Mouse (Mus musculus): ENCODE results near the gene Spag9.
"Not testable (repeated sequence)": the region's sequence is repeated elsewhere in the genome, so short reads cannot be mapped to it uniquely, and the experiment has no call there.

Gene Spag9

DNA sequence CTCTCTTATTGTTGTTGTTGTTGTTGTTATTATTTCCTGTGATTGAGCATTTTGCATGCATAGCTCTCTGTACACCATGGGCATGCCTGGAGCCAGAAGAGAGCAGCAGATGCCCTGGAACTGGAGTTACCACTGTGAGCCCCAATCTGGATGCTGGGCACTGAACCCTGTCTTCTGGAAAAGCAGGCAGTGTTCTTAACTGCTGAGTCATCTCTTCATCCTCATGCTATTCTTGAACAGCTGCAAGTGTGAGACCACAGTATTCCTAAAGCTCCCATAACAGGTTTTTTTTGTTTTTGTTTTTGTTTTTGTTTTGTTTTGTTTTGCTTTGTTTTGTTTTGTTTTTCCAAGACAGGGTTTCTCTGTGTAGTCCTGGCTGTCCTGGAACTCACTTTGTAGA lies 9.6 kb upstream of the Spag9 start:
- DNase-seq (ENCODE audit: low spot score) = no peak

DNA sequence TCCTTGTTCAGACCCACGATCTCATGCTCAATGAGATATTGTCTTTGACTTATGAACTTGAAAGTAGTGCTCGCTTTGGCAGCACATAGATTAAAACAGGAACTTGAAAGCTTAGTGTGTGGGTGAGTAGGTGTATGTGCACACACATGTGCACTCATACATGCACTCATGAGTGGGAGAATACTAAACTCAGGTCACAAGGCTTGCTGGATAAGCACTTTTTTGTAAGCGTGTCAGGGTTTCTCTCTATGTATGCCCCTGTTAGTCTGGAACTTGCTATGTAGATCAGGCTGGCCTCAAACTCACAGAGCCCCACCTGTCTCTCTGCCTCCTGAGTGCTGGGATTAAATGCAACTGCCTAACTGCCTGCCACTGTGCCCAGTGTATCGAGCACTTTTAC lies 8.9 kb upstream of the Spag9 start:
- DNase-seq (ENCODE audit: low spot score) = no peak

DNA sequence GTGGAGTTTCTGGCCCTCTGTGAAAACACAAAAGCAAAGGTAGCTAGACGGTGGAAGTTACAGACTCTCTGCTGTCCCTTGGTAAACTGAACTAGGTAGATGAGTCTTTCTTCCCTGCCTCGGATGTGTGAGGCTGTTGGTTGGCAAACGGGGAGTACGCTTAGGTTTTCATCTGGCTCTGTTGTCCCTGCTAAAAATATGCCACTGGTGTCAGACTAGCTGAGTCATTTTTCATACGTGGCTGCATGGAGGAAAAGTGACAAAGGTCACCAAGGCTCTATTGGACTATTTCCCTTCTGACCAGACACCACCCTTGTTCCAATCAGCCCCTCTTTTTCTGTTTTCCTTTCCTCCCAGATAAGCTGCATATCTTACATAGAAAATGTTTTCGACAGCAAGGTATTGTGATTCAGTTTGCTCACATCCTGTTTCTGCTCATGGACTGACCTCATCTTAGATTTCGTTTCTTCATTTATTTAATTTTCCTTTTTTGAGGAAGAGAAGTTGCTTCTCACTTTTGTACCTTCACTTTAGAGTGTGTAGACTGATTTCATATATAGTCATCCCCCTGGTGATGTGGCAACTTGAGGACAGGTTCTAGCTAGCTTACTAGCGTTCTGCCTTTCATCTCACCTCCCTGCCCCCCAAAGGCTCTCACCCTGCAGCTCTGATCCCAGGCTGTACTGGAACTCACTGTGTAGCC lies 8.1 kb upstream of the Spag9 start:
- DNase-seq (ENCODE audit: low spot score) = no peak

DNA sequence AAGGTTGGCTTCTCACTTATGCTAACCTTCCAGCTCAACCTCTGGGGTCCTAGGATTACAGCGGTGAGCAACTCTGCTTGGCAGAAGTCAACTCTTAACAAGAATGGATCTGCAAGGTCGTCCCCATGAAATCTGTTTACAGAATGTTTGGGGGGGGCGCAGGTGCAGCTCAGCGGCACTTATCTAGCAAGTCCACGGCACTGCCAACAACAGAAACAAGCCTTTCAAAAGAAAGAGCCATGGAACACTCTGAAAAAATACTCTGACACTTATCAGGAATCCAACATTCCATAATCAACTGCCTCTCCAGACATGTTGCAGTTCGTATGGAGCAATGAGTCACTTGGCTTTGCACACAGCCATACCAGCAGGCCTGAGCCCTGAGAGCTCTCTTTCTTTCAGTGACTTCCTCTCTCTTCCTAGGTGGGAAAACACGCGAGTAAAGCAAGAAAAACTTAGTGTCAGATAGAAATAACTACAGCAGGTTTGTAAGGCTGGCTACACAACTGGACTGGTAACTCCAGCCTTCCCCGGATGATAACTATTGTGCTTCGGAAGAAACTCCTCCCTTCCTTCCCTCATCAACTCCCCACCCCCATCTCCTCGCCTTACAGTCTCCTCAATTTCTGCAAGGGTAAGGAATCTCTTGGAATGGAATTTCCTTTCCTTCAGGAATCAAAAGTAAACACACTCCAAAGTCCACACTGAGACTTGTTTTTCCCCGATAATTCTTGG lies 7.4 kb upstream of the Spag9 start:
- DNase-seq (ENCODE audit: low spot score) = no peak

DNA sequence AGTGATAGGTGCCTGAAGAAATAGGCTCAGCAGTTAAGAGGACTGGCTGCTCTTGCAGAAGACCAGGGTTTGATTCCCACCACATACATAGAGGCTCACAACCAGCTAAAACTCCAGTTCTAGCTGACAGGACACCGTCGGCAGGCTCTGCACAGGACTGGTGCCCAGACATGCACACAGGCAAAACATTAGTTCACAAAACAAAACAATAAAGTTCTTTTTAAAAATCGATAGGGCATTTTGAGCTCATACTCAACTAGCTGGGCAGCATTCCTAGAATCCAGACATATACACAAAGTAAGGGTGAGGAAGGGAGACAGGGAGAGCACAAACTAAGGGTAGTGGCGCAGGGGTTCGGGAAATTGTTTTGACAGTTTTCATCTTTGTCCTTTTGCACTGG lies 1.4 kb upstream of the Spag9 start:
- peak; percentile 7 for DNase-seq (ENCODE audit: low spot score)

DNA sequence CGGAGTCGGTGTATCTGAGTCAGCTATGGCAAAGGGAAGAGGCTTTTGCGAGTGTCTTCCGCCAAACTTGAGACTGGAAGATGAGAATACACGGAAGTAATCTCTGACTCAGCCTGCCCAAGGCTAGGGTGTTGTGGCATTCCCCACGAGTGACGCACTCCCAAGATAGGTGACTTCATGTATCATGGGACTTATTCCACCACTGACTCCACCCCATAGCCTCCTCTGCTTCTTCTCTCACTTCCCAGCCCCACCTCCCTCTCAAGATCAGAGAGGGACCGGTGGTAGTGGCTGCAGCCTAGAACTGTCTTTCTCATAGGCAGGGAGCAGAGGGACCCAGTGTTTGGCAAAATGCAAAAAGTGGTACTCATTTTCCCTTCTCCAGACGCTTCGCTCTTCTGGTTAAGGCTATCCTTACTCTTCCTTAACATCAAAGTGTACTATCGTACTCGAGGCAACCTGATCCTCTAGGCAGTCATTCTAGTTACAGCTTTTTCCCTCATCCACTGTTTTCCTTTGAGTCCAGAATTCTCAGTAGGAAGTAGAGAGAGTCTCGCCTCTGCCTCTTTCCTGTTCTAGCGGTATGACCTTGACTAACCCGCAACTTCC lies 676 bp upstream of the Spag9 start:
- peak; percentile 84 for DNase-seq (ENCODE audit: low spot score)

DNA sequence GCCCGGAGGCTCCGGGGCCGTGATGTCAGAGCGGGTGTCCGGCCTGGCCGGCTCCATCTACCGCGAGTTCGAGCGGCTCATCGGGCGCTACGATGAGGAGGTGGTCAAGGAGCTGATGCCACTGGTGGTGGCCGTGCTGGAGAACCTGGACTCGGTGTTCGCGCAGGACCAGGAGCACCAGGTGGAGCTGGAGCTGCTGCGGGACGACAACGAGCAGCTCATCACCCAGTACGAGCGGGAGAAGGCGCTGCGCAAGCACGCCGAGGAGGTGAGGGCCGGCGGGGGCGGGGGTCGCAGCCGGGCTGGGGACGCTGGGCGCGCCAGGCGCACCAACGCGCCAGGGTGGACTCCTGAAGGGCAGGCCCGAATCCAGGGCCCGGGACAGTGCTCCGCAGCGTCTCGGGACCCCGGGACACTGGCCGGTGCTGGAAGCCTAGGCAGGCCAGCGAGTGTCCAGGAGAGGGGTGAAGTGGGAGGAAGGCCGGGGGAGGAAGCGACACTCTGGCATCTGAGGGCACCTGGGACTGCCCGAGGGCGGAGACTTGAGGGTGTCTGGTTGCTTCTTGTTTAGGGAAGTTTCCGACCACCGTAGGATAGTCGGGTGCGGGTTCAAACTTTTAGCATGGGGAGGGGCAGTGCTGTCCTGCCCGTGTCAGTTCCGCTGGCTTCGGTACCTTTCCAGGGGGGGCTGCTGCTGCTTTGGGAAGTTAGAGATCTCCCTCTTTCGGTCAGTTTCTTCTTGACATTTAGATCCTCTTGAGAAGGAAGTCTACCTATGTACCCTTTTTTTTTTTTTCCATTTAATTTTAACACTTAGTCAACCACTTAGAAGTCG lies 632 bp downstream of the Spag9 start:
- peak; percentile 42 for DNase-seq (ENCODE audit: low spot score)

DNA sequence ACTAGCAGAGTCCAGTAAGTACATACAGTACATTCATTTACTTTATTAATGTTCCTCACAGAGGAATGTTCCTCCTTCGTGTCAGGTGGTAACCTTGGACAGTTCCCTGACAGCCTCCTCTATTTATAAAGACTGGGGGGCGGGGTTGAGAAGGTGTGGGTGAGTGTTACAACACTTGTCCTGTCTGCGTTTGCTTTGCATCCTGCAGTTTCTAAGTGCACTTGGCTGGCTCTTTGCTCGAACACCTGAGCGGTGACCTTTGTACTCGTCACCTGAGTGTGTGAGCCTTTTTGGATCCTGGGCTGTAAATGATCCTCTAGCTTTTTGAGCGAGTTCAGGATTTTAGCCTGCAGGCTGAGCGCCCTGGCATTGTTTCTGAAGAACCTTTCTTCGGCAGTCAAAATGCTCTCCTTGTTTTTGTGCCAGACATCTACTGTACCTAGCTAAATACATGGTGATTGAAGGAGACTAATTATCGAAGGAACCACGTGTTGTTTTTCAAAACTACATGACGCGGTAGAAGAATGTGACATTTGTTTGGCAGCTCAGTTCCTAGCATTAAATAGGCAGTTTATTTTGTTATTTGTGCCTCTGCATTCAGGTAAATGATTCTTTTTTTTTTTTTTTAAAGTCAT lies 1.4 kb downstream of the Spag9 start:
- DNase-seq (ENCODE audit: low spot score) = no peak

DNA sequence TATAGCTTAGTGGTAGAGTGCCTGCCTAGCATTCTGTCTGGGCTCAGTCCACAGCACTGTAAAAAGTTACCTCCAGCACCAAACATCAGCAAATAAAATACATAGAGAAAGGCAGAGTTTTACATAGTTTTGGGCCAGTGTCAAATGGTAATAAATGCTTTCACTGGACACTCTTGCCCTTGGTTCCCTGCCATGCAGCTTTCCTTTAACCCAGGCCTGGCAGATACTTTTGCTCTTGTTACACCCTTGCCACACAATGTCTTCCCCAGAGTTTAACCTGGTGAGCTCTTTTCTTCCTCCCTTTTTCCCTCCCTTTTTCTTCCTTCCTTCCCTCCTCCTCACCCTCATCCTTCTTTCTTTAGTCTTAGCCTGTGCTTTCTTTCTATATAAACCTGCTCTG lies 3.4 kb downstream of the Spag9 start:
- DNase-seq (ENCODE audit: low spot score) = no peak

DNA sequence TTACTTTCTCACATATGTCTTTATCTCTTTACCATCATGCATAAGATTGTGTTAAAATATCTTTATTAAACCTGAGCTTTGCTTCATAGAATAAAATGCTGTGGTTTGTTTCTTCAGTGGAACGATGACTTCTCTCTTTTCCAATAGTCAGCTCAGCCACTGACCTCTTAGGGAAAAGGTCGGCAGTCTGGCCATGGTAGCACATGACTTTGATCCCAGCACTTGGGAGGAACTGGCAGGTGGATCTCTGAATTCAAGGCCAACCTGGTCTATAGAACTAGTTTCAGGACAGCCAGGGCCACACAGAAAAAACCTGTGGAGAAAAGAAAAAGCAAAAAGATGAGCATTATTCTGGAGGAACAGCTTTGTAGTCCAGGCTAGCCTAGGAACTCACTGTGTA lies 7.5 kb downstream of the Spag9 start:
- DNase-seq (ENCODE audit: low spot score) = no peak

DNA sequence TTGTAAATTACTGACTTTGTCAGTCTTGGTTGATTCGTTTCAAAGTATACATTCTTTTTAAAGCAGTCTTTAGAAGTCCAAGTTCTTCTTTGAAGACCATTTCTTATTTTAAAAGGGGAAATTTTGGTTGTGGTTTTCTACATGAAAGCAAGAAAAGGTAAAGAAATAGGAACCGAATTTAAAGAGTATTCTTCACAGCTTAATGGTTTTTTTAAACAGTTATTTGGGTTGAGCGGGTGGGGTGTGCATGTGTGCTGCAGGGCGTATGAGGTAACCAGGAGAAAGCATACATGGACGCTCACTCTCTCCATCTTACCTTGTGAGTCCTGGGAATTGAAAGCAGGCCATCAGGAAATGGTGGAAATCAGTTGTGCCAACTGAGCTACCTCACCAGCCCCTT lies 23.2 kb downstream of the Spag9 start:
- no peak for DNase-seq (ENCODE audit: low spot score)

DNA sequence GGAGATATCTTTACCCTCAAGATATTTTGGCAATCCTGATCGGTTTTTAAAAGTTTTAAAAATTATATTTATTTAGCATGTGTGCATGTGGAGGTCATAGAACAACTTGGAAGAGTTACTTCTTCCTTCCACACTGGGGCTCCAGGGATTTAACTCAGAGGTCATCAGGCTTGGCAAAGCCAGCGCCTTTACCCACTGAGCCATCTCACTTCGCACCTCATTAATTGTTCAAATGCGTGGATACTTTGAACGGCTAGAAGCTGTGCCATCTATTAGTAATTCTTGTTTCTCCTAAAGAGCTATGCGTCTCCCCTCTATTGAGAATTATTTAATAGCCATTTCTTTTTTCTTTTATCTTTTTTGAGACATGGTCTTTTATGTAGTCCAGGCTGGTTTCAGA lies 24.5 kb downstream of the Spag9 start:
- DNase-seq (ENCODE audit: low spot score) = no peak

DNA sequence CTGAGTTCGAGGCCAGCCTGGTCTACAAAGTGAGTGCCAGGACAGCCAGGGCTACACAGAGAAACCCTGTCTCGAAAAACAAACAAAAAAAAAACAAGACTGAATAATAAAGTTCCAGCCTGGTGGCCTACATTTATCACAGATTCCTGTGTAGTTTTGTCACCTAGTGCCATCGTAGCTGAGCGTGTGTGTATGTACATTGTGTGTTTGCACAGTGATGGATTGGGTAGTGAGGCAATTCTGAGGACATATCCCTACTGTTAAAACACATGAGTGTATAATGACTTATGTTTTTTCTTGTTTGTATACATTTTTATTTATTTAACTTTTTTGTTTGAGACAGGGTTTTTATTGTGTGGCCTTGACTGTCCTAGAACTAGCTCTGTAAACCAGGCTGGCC lies 30.4 kb downstream of the Spag9 start:
- no peak for DNase-seq (ENCODE audit: low spot score)

DNA sequence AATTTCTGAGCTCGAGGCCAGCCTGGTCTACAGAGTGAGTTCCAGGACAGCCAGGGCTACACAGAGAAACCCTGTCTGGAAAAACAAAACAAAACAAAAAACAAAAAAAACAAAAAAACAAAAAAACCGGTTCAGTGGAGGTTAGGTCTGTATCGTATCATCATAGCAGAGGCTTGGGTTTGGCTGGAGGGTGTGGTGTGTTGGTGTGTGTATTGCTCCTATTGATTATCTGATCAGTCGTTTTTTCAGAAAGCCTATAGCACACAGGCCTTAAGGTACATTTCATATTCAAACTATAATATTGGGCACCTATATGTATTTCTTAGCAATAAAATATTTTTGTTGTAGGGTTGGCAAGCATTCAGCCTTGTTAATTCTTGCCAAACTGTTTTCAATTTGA lies 36.2 kb downstream of the Spag9 start:
- DNase-seq (ENCODE audit: low spot score) = no peak

DNA sequence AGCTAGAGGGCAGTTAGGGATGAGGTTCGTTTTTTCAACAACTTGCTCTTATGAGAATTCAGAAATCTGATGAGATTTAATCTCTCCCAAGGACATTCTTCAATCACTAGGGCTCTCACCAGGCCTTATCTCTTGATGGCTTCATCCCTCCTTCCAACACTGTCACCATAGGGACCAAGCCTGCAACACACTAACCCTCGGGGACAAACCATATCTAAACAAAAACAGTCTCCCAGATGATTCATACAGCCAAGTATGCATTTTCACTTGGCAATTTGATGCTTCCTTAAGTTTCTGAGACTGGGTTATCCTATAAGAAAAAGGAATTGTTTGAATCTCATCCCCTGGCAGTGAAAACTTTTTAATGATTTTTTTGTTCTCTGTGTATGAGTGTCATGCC lies 37.1 kb downstream of the Spag9 start:
- no peak for DNase-seq (ENCODE audit: low spot score)

DNA sequence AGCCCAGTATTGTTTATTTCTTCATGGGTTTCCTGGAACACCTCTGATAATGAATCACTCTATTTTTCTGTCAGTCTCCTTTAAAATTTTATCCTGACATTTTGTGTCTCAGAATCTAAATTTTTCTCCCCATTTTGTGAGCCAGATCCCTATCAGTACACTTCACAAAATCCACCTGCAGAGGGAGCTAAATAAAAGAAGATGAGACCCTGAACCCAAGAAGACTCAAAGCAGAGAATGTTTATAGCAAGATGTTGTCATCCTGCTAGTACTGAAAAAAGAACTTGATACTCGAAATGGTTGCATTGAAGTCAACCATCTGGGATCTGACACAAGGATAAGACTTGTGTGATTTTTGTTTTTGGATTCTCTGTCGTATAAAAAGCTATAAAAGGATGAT lies 40.1 kb downstream of the Spag9 start:
- peak; percentile 16 for DNase-seq (ENCODE audit: low spot score)

DNA sequence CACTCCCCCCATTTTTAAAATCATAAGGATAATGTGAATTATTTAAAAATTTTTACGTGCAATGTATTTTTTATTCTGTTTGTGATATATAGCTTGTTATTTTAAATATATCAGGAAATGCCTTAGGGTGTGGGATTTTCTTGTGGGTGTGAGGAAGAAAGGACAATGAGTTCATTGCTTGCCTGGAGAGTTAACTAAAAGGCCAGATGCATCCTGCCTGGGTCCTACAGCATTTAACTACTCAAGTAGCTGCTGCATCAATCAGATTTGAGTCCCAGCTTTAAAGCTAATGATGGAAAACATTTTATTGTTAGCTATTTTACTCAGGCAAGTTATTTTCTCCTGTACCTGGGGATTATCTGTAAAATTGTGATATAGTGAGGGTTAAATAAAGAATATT lies 45.6 kb downstream of the Spag9 start:
- no peak for DNase-seq (ENCODE audit: low spot score)

DNA sequence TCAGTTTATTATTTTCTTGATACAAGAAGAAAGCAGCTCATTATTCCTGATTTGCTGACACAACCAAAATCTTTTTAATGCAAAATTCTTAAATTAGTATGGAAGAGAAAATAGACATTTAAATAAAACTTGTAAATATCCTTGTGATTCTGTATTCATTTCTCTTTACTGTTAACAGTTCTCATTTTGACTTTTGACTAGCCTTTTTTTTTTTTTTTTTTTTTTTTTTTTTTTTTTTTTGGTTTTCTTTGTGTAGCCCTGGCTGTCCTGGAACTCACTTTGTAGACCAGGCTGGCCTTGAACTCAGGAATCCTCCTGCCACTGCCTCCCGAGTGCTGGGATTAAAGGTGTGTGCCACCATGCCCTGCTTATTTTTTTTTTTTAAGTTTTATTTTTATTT lies 46.4 kb downstream of the Spag9 start:
- DNase-seq (ENCODE audit: low spot score) = not testable (repeated sequence)

DNA sequence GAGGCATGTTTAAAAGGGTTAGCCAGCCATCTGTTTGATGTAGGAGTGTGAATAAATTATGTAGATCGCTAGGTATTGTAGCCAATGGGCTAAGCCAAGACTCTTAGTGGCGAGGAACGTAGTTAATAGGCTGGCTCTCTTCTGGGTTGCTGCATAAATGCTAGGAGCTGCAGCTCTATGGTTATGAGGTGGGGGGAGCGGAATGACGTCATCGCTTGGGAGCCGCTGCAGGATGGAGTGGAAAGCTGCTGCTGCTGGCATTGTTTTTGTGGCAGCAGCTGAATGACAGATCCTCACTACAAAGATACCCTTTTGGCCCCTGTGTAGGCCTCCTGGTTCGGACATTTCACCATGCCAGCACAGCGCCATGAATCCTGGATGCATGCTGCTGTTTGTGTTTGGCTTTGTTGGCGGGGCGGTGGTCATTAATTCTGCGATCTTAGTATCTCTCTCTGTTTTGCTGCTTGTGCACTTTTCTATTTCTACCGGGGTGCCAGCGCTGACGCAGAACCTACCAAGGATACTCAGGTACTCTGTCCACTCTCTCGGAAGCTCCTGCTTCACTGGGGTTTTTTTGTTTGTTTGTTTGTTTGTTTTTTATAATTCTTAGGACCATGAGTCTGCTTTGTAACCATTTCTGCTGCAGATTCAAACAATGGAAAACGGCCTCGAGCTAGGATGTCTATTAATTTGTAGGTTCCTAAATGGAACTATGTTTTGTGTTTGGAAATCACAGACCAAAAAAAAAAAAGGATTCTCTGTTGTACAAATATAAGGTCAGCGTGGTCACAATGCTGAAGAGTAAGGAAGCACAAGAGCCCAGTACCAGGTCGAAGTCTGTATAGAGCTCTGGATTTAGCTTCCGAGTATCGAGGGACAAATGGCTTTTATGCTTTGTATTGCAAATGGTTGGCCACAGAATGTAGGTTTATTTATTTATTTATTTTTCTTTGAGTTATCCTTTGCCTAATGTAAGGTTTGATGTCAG lies 48.4 kb downstream of the Spag9 start:
- no peak for DNase-seq (ENCODE audit: low spot score)

DNA sequence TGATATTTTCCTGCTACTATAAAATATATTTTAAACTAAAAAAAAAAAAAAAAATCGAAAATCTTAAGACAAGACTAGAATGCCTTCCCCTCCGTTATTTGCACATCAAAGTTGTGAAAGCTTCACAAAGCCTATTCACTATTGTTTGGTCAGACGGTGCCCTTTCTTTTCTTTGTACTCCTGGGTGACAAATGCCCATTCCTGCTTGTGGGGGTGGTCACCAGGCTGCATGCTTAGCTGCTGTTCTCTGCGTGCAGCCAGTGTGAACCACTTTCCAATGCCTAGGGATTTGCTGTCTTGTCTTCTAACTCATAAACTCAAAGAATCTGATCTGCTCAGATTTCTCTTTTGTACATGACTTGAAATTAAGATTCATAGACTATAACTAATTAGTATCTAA lies 49.1 kb downstream of the Spag9 start:
- no peak for DNase-seq (ENCODE audit: low spot score)

DNA sequence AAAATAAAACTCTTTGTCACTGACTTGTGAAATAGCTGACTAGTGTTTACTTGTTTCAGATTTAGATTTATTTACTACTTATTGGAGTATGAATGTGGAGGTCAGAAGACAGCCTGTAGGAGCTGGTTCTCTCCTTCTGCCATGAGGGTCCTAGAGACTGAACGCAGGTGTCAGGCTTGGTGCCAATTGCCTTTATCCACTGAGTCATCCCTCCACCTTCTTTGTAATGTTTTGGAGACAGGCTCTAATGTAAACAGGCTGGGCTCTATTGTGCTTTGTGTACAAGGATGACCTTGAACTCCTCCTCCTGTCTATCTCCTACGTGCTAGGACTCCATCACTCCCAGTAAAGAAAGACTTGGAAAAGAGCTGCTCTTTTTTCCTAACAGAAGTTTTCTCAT lies 51.4 kb downstream of the Spag9 start:
- no peak for DNase-seq (ENCODE audit: low spot score)

Data from c-Kit-positive CD71-positive TER-119-positive erythroid progenitor cells, embryonic 14.5 days (primary cell).